Mouse (Mus musculus): ENCODE results near the gene Actr3b. TPM values are rescaled to one million over a fixed set of nuclear protein-coding genes. Genes with fewer than 3 reads are reported as not detected.
"Not testable (repeated sequence)": the region's sequence is repeated elsewhere in the genome, so short reads cannot be mapped to it uniquely, and the experiment has no call there.

Gene Actr3b
- polyA plus RNA-seq, 1 experiment, result 10.8 TPM

DNA sequence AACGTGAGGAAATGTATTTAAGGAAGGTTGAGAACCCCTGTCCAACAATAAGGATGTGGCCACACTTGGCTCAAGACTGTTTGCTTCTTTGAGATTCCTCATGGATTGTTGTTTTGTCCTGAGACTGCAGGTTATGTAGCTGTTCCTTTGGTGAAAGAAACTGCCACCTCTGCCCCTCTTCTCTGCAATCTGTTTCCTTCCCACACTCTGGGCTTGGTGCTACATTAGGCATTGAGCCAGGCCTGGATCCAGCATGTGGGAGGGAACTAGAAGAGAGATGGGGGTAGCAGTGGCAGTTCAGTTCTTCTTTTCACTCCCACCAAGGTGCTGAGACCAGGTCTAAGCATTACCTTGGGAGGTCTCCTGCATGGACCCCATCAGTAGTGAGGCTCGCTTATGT, 23.9 kb upstream of the Actr3b start:
- no peaks in the 10 kb centered on the region for H3K36me3 ChIP-seq (ENCODE audit: control insufficient read depth, insufficient read depth, low read length, poor library complexity, severe bottlenecking)
- H3K27me3 ChIP-seq (ENCODE audit: control insufficient read depth, insufficient read depth, low read length, poor library complexity, severe bottlenecking), result no peaks in the 10 kb centered on the region
- TF ChIP-seq CTCF (IDR thresholded peaks at IDR 0.05; ENCODE audit: low read depth, low read length) (no peak), POLR2A (IDR thresholded peaks at IDR 0.05; ENCODE audit: insufficient read depth, low read length) (no peak), EP300 (IDR thresholded peaks at IDR 0.05; ENCODE audit: insufficient read depth, low read depth, low read length) (no peak)
- H3K4me3 ChIP-seq (ENCODE audit: low read depth, low read length), result no peak overlapping the region
- H3K9ac ChIP-seq (ENCODE audit: low read depth, poor library complexity, severe bottlenecking), result no peak overlapping the region
- H3K4me1 ChIP-seq (ENCODE audit: control insufficient read depth, insufficient read depth, low read length), result no peaks in the 10 kb centered on the region
- H3K9me3 ChIP-seq (replicated peaks; ENCODE audit: control insufficient read depth, insufficient read depth, low read length, poor library complexity, severe bottlenecking), result no peaks in the 10 kb centered on the region
- H3K27ac ChIP-seq (ENCODE audit: insufficient read depth, low read length), result no peak overlapping the region

DNA sequence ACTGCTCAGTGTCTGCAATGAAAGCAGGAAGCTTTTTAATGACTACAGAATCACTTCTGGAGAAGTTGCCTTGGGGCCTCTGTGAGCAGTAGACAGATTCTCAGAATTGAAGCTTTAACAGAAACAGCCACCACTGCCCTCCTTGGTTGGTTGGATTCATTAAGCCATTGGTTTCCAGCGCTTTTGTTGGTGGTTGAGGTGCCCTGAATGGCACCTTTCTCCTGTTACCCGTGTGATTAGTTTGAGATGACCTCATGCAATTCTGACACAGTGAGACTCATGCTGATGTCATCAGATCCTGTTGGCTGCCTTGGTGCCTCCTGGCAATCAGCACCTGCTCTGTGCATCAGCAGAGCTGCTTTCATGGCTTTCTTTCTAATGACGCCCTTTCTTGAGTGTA, 21.3 kb upstream of the Actr3b start:
- H3K9me3 ChIP-seq (replicated peaks; ENCODE audit: control insufficient read depth, insufficient read depth, low read length, poor library complexity, severe bottlenecking), result no peaks in the 10 kb centered on the region
- TF ChIP-seq POLR2A (IDR thresholded peaks at IDR 0.05; ENCODE audit: insufficient read depth, low read length) (no peak), EP300 (IDR thresholded peaks at IDR 0.05; ENCODE audit: insufficient read depth, low read depth, low read length) (no peak), CTCF (IDR thresholded peaks at IDR 0.05; ENCODE audit: low read depth, low read length) (no peak)
- no peak overlapping the region for H3K4me3 ChIP-seq (ENCODE audit: low read depth, low read length)
- no peak overlapping the region for H3K27ac ChIP-seq (ENCODE audit: insufficient read depth, low read length)
- no peak overlapping the region for H3K9ac ChIP-seq (ENCODE audit: low read depth, poor library complexity, severe bottlenecking)
- no peaks in the 10 kb centered on the region for H3K36me3 ChIP-seq (ENCODE audit: control insufficient read depth, insufficient read depth, low read length, poor library complexity, severe bottlenecking)
- H3K4me1 ChIP-seq (ENCODE audit: control insufficient read depth, insufficient read depth, low read length), result no peaks in the 10 kb centered on the region
- H3K27me3 ChIP-seq (ENCODE audit: control insufficient read depth, insufficient read depth, low read length, poor library complexity, severe bottlenecking), result no peaks in the 10 kb centered on the region

DNA sequence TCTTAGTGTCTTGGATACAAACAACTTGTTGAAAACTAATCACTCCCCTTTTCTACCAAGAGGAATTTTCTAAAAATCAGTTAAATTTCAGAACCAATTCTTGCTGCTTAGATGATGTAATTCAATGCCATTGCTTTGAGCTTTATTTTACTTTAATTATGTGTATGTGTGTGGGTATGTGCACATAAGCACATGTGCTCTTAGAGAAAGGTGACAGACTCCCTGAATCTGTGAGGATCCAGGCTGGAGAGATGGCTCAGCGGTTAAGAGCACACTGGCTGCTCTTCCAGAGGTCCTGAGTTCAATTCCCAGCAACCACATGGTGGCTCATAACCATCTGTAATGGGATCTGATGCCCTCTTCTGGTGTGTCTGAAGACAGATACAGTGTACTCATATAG, 20.9 kb upstream of the Actr3b start:
- H3K36me3 ChIP-seq (ENCODE audit: control insufficient read depth, insufficient read depth, low read length, poor library complexity, severe bottlenecking); H3K4me1 ChIP-seq (ENCODE audit: control insufficient read depth, insufficient read depth, low read length); H3K9me3 ChIP-seq (replicated peaks; ENCODE audit: control insufficient read depth, insufficient read depth, low read length, poor library complexity, severe bottlenecking); H3K4me3 ChIP-seq (ENCODE audit: low read depth, low read length); H3K9ac ChIP-seq (ENCODE audit: low read depth, poor library complexity, severe bottlenecking); H3K27me3 ChIP-seq (ENCODE audit: control insufficient read depth, insufficient read depth, low read length, poor library complexity, severe bottlenecking); H3K27ac ChIP-seq (ENCODE audit: insufficient read depth, low read length): not testable (repeated sequence)

DNA sequence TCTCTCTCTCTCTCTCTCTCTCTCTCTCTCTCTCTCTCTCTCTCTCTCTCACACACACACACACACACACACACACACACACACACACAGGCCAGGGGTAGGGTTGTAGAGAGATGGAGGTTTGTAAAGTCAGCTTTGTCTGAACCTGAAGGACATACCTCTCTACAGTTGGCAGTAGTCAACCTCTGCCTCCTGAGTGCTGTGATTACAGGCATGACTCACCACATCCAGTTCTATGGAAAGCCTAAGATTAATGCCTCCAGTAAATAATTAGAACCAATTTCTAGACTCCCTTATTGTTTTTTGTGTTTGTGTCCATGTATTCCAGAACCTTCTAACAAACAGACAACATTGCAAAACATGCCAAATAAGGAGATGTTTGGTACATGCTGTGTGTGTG, 11.9 kb upstream of the Actr3b start:
- no peaks in the 10 kb centered on the region for H3K9me3 ChIP-seq (replicated peaks; ENCODE audit: control insufficient read depth, insufficient read depth, low read length, poor library complexity, severe bottlenecking)
- H3K4me3 ChIP-seq (ENCODE audit: low read depth, low read length), result no peak overlapping the region
- no peaks in the 10 kb centered on the region for H3K4me1 ChIP-seq (ENCODE audit: control insufficient read depth, insufficient read depth, low read length)
- TF ChIP-seq POLR2A (IDR thresholded peaks at IDR 0.05; ENCODE audit: insufficient read depth, low read length) (no peak), EP300 (IDR thresholded peaks at IDR 0.05; ENCODE audit: insufficient read depth, low read depth, low read length) (no peak), CTCF (IDR thresholded peaks at IDR 0.05; ENCODE audit: low read depth, low read length) (no peak)
- H3K27ac ChIP-seq (ENCODE audit: insufficient read depth, low read length), result no peak overlapping the region
- no peaks in the 10 kb centered on the region; the same call in 1 of the 2 replicates for H3K27me3 ChIP-seq (ENCODE audit: control insufficient read depth, insufficient read depth, low read length, poor library complexity, severe bottlenecking)
- no peaks in the 10 kb centered on the region for H3K36me3 ChIP-seq (ENCODE audit: control insufficient read depth, insufficient read depth, low read length, poor library complexity, severe bottlenecking)
- H3K9ac ChIP-seq (ENCODE audit: low read depth, poor library complexity, severe bottlenecking), result no peak overlapping the region

DNA sequence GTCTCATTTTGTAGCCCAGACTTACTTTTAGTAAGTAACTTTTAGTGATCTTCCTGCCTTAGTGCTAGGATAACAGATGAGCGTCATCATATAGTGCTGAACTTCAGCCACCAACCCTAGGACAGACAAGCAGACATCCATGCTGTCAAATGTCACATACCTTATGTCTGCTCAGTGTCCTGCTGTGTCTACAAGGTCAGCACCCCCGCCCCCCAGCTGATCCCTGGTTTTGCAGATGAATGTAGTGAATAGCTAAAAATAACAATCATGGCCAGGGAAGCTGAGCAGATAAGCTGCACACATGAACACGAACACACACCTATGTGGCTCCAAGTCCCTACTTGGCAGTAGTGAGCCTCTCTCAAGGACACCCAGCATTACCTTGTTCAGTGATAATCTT, 11.2 kb upstream of the Actr3b start:
- no peak overlapping the region for H3K27ac ChIP-seq (ENCODE audit: insufficient read depth, low read length)
- no peaks in the 10 kb centered on the region; the same call in 1 of the 2 replicates for H3K27me3 ChIP-seq (ENCODE audit: control insufficient read depth, insufficient read depth, low read length, poor library complexity, severe bottlenecking)
- TF ChIP-seq POLR2A (IDR thresholded peaks at IDR 0.05; ENCODE audit: insufficient read depth, low read length) (no peak), EP300 (IDR thresholded peaks at IDR 0.05; ENCODE audit: insufficient read depth, low read depth, low read length) (no peak), CTCF (IDR thresholded peaks at IDR 0.05; ENCODE audit: low read depth, low read length) (no peak)
- H3K9ac ChIP-seq (ENCODE audit: low read depth, poor library complexity, severe bottlenecking), result no peak overlapping the region
- no peaks in the 10 kb centered on the region for H3K9me3 ChIP-seq (replicated peaks; ENCODE audit: control insufficient read depth, insufficient read depth, low read length, poor library complexity, severe bottlenecking)
- no peak overlapping the region for H3K4me3 ChIP-seq (ENCODE audit: low read depth, low read length)
- H3K4me1 ChIP-seq (ENCODE audit: control insufficient read depth, insufficient read depth, low read length), result no peaks in the 10 kb centered on the region
- H3K36me3 ChIP-seq (ENCODE audit: control insufficient read depth, insufficient read depth, low read length, poor library complexity, severe bottlenecking), result no peaks in the 10 kb centered on the region

DNA sequence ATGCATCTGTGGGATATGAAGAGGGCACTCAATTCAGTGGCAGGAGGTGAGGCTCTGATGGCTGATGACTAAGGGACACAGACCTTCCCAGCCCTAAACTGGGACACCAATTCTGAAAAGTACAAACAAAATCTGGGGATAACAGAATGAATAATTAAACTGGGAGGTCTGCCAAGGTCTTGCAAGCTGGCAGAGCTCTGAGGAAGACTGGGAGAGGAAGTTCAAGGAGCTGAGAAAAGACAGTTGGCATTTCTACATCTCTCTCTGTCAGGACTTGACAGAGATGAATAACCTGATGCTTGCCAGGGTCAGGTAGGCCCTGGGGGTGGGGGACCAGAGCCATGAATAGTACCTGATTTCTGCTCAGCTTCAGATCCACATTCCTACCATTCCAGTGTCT, 8.2 kb upstream of the Actr3b start:
- H3K4me3 ChIP-seq (ENCODE audit: low read depth, low read length), result no peak overlapping the region
- H3K36me3 ChIP-seq (ENCODE audit: control insufficient read depth, insufficient read depth, low read length, poor library complexity, severe bottlenecking), result no peaks in the 10 kb centered on the region
- no peak overlapping the region for H3K27ac ChIP-seq (ENCODE audit: insufficient read depth, low read length)
- H3K9ac ChIP-seq (ENCODE audit: low read depth, poor library complexity, severe bottlenecking), result no peak overlapping the region
- no peaks in the 10 kb centered on the region for H3K4me1 ChIP-seq (ENCODE audit: control insufficient read depth, insufficient read depth, low read length)
- H3K9me3 ChIP-seq (replicated peaks; ENCODE audit: control insufficient read depth, insufficient read depth, low read length, poor library complexity, severe bottlenecking), result no peaks in the 10 kb centered on the region
- no peaks in the 10 kb centered on the region; the same call in 1 of the 2 replicates for H3K27me3 ChIP-seq (ENCODE audit: control insufficient read depth, insufficient read depth, low read length, poor library complexity, severe bottlenecking)
- no peak for TF ChIP-seq EP300 (IDR thresholded peaks at IDR 0.05; ENCODE audit: insufficient read depth, low read depth, low read length)
- TF ChIP-seq CTCF (IDR thresholded peaks at IDR 0.05; ENCODE audit: low read depth, low read length), result no peak
- no peak for TF ChIP-seq POLR2A (IDR thresholded peaks at IDR 0.05; ENCODE audit: insufficient read depth, low read length)

Measured in ES-Bruce4 (cell line).